Mouse (Mus musculus) stomach, postnatal 0 days (tissue): Measurements from ENCODE around the gene Foxf2.

Source experiments
- CTCF ChIP-seq: IDR thresholded peaks from 2 replicates; pipeline ENCODE4 v1.5.1; 2016; ENCODE audit warnings: antibody characterized with exemption, low read depth, mild to moderate bottlenecking, moderate library complexity
- EP300 ChIP-seq: optimal IDR thresholded peaks from 2 replicates; pipeline ENCODE3; 2016; ENCODE audit warnings: antibody characterized with exemption

DNA sequence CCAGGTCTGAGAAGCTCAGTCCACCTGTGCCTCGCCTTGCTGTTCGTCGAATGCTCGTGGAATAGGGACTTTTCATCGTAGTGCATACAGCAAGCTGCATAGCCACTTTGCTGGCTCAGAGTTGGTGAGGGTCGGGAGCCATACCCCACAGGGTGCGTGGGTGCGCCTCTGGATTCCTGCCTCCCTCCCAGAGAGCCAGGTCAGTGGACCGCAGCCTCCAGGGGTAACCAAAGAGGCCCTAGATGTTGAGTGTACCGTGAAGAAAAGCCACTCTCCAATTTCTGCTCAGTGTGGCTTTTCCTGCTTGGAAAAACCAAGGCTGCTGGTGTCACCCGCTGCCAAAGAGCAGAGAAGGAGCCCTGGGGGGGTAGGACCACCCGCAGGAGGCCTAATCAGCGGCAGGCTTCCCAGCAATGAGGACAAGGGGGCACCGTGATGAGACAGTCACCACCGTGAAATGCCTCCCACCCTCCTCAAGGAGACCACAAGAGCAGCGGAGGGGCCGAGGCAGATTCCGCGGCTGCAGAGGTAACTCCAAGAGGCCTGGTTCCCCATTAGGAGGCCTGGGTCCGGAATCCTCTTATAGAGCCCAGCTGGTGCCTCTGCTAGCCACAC is 26.6 kb downstream of the Foxf2 start:
- TF ChIP-seq CTCF (no peak), EP300 (no peak)
